Mouse (Mus musculus): ENCODE measurements around the gene Ccdc77. TPM values are rescaled to one million over a fixed set of nuclear protein-coding genes. Genes with fewer than 3 reads are reported as not detected.

Ccdc77 gene
- polyA plus RNA-seq, 1 experiment from 2014 or later: 30.2 TPM

- H3K4me1 ChIP-seq (replicated peaks; ENCODE audit: control insufficient read depth, insufficient read depth, low read length): no peaks in the 10 kb centered on the region
- ATAC-seq (replicated peaks; ENCODE audit: low FRiP score): no peak
- DNase-seq (ENCODE audit: low spot score): no peak
- H3K4me3 ChIP-seq (ENCODE audit: low read depth, low read length): no peak overlapping the region
- no peak overlapping the region for H3K27ac ChIP-seq (ENCODE audit: low read depth, low read length)
- H3K4me2 ChIP-seq (ENCODE audit: low read depth, low read length, severe bottlenecking): no peak overlapping the region
- WGBS: 86% methylated on average over 7 of the region's 7 CpGs
- no peaks in the 10 kb centered on the region for H3K27me3 ChIP-seq (ENCODE audit: control insufficient read depth, insufficient read depth, low read length)
- H3K36me3 ChIP-seq (ENCODE audit: control insufficient read depth, insufficient read depth, low read length): no peaks in the 10 kb centered on the region
- H3K9me3 ChIP-seq (ENCODE audit: control insufficient read depth, low read length): no peaks in the 10 kb centered on the region
- no peak overlapping the region for H3K9ac ChIP-seq (ENCODE audit: low read length)
These were observed 87.2 kb downstream of the Ccdc77 start for GRCm38 (mm10) chr6:120276874-120277449.

GRCm38 (mm10) chr6:120275301-120275700 is 88.9 kb downstream of the Ccdc77 start:
- no peaks in the 10 kb centered on the region for H3K27me3 ChIP-seq (ENCODE audit: control insufficient read depth, insufficient read depth, low read length)
- H3K9me3 ChIP-seq (ENCODE audit: control insufficient read depth, low read length): no peaks in the 10 kb centered on the region
- no peak overlapping the region for H3K9ac ChIP-seq (ENCODE audit: low read length)
- 62% methylated on average over 6 of the region's 6 CpGs for WGBS
- H3K4me2 ChIP-seq (ENCODE audit: low read depth, low read length, severe bottlenecking): no peak overlapping the region
- H3K27ac ChIP-seq (ENCODE audit: low read depth, low read length): no peak overlapping the region
- no peaks in the 10 kb centered on the region for H3K4me1 ChIP-seq (replicated peaks; ENCODE audit: control insufficient read depth, insufficient read depth, low read length)
- no peak for ATAC-seq (replicated peaks; ENCODE audit: low FRiP score)
- H3K36me3 ChIP-seq (ENCODE audit: control insufficient read depth, insufficient read depth, low read length): no peaks in the 10 kb centered on the region
- no peak overlapping the region for H3K4me3 ChIP-seq (ENCODE audit: low read depth, low read length)
- DNase-seq (ENCODE audit: low spot score): no peak

GRCm38 (mm10) chr6:120274887-120275286 is 89.3 kb downstream of the Ccdc77 start:
- Histone ChIP-seq H3K9ac (ENCODE audit: low read length) (no peak overlapping the region), H3K9me3 (ENCODE audit: control insufficient read depth, low read length) (no peaks in the 10 kb centered on the region), H3K4me1 (replicated peaks; ENCODE audit: control insufficient read depth, insufficient read depth, low read length) (no peaks in the 10 kb centered on the region), H3K4me2 (ENCODE audit: low read depth, low read length, severe bottlenecking) (no peak overlapping the region), H3K27me3 (ENCODE audit: control insufficient read depth, insufficient read depth, low read length) (no peaks in the 10 kb centered on the region), H3K27ac (ENCODE audit: low read depth, low read length) (no peak overlapping the region), H3K36me3 (ENCODE audit: control insufficient read depth, insufficient read depth, low read length) (no peaks in the 10 kb centered on the region), H3K4me3 (ENCODE audit: low read depth, low read length) (no peak overlapping the region)
- DNase-seq (ENCODE audit: low spot score) (no peak), ATAC-seq (replicated peaks; ENCODE audit: low FRiP score) (no peak)
- WGBS: 68% methylated on average over 4 of the region's 4 CpGs

Other genes with a start within 250 kb of the Ccdc77 start
- not detected in 2 replicates for gene D330020A13Rik, start 70.0 kb downstream of the Ccdc77 start, polyA plus RNA-seq (2014; fragmentation: Nextera tagmentation; extraction: Ambion mirVana)
- not detected in 2 replicates for gene B4galnt3, start 69.8 kb downstream of the Ccdc77 start, polyA plus RNA-seq (2014; fragmentation: Nextera tagmentation; extraction: Ambion mirVana)
- 53.8 and 58.6 TPM in 2 replicates for gene Kdm5a, start 250 bp downstream of the Ccdc77 start, polyA plus RNA-seq (2014; fragmentation: Nextera tagmentation; extraction: Ambion mirVana)
- 2.6 and 3.6 TPM in 2 replicates for gene Il17ra, start 98.9 kb upstream of the Ccdc77 start, polyA plus RNA-seq (2014; fragmentation: Nextera tagmentation; extraction: Ambion mirVana)
- 1.1 and 1.4 TPM in 2 replicates for gene Tmem121b, start 129.4 kb upstream of the Ccdc77 start, polyA plus RNA-seq (2014; fragmentation: Nextera tagmentation; extraction: Ambion mirVana)
- gene Hdhd5, start 166.9 kb upstream of the Ccdc77 start, polyA plus RNA-seq (2014; fragmentation: Nextera tagmentation; extraction: Ambion mirVana): 15.2 and 18.2 TPM in 2 replicates